Mouse (Mus musculus) liver, embryonic 15.5 days (tissue): Measurements from ENCODE around the gene 4931428F04Rik. TPM values are rescaled to one million over a fixed set of nuclear protein-coding genes. Genes with fewer than 3 reads are reported as not detected.
A peak's percentile ranks its signal among the peaks of the same experiment; 100 is the strongest.

Source experiments
- ATAC-seq: fragments of 200-750 bp; cut with Nextera tagmentation; 2 replicates; pipeline ENCODE4 v1.8.0; 2017; ENCODE audit warnings: moderate number of reproducible peaks, mild to moderate bottlenecking, moderate library complexity; ENCODE audit not compliant: insufficient read depth
- H3K27ac ChIP-seq: fragments of 300-500 bp; sonication (generic); replicated peaks from 2 replicates; pipeline ENCODE4 v1.5.1; 2015; ENCODE audit warnings: mild to moderate bottlenecking, inconsistent platforms
- H3K27me3 ChIP-seq: fragments of 300-500 bp; sonication (generic); 2 replicates; pipeline ENCODE4 v1.6.1; 2015; ENCODE audit warnings: mild to moderate bottlenecking, inconsistent platforms
- H3K36me3 ChIP-seq: fragments of 300-500 bp; sonication (generic); replicated peaks from 2 replicates; pipeline ENCODE4 v1.6.1; 2015; ENCODE audit warnings: moderate library complexity, mild to moderate bottlenecking, inconsistent platforms
- H3K4me1 ChIP-seq: fragments of 300-500 bp; sonication (generic); replicated peaks from 2 replicates; pipeline ENCODE4 v1.6.1; 2015; ENCODE audit warnings: inconsistent platforms
- H3K4me2 ChIP-seq: fragments of 300-500 bp; sonication (generic); 2 replicates; pipeline ENCODE4 v1.6.1; 2015; ENCODE audit warnings: moderate library complexity, mild to moderate bottlenecking, inconsistent platforms
- H3K4me3 ChIP-seq: fragments of 300-500 bp; sonication (generic); replicated peaks from 2 replicates; pipeline ENCODE4 v1.5.1; 2015; ENCODE audit warnings: mild to moderate bottlenecking, inconsistent platforms
- H3K9ac ChIP-seq: fragments of 300-500 bp; sonication (generic); 2 replicates; pipeline ENCODE4 v1.6.1; 2015; ENCODE audit warnings: moderate library complexity, mild to moderate bottlenecking, inconsistent platforms
- H3K9me3 ChIP-seq: fragments of 300-500 bp; sonication (generic); replicated peaks from 2 replicates; pipeline ENCODE4 v1.6.1; 2016; ENCODE audit warnings: inconsistent platforms
- WGBS: fragments of 180-500 bp; shearing (Covaris S2); methylation state at CpG from one replicate; pipeline ENCODE4 v1.1.7; 2015; ENCODE audit warnings: mixed read lengths; ENCODE audit not compliant: insufficient replicate concordance; 5-methylcytosine and 5-hydroxymethylcytosine counted together
- polyA plus RNA-seq: library from polyadenylated mRNA; unstranded; fragments of >200 nt; fragmentation: Nextera tagmentation; extraction: Ambion mirVana; gene quantifications from 2 replicates; pipeline ENCODE4 v1.2.1, GENCODE M21; 2015

The 4931428F04Rik gene
- polyA plus RNA-seq, 1 experiment from 2014 or later = 0.59 TPM

DNA sequence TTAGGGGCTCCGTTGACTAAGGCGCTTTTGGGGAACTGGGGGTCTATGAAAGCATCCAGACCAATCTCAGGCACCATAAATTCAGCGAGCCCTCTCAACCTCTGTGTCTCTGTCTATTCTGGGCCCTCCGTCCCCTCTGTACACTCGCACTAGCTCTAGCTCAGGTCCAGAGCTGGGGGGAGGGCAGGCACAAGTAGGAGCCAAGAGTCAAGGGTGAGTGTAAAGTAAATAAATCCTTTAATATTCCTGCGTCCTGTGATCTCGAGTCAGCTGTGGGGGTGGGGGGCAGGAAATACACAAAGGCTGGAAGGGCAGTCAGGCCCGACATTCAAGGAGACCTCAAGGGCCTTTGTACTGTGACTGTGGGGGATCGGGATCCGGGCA, 20.6 kb downstream of the 4931428F04Rik start:
- no peak for ATAC-seq
- Histone ChIP-seq H3K27me3 (peaks cover 97% of the 10 kb centered on the region), H3K4me1 (peaks cover 47% of the 10 kb centered on the region), H3K4me3 (peak overlapping the region; percentile 38), H3K9ac (no peak overlapping the region), H3K9me3 (no peaks in the 10 kb centered on the region), H3K27ac (no peak overlapping the region), H3K4me2 (peak overlapping the region; percentile 64), H3K36me3 (no peaks in the 10 kb centered on the region)
- 8% methylated on average over 10 of the region's 10 CpGs for WGBS

DNA sequence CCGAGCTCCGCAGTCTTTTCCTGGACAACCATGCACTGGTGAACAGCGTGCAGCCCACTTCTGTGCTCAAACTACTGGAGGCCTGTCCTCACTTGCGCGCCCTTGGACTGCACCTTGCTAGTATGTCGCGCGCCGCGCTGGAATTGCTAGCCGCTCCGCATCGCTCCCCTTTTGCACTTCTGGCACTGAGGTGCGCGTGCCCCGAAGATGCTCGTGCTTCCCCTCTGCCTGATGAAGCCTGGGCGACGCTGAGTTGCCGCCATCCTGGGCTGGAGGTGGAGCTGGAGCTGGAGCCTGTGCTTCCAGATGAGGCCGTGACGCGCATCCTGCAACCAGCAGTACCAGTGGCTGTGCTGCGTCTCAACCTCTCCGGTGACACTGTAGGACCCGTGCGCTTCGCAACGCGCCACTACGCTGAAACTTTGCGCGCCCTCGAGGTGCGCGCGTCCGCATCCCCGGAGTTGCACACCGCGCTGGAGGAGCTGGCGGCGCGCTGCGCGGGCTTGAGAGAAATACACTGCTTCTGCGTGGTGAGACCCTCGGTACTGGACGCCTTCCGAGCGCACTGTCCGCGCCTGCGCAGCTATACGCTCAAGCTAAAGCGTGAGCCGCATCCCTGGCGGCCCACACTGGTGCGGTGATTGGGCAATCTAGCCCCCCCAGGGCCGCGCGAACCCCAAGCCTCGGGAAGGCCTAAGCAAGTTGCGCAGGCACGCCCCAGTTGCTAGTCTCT, 21.2 kb downstream of the 4931428F04Rik start:
- Histone ChIP-seq H3K27ac (no peak overlapping the region), H3K36me3 (no peaks in the 10 kb centered on the region), H3K9ac (no peak overlapping the region), H3K4me2 (peak overlapping the region; percentile 64), H3K9me3 (no peaks in the 10 kb centered on the region), H3K27me3 (peaks cover 97% of the 10 kb centered on the region), H3K4me1 (peaks cover 53% of the 10 kb centered on the region), H3K4me3 (peak overlapping the region; percentile 38)
- ATAC-seq = no peak
- 5% methylated on average over 65 of the region's 65 CpGs for WGBS

DNA sequence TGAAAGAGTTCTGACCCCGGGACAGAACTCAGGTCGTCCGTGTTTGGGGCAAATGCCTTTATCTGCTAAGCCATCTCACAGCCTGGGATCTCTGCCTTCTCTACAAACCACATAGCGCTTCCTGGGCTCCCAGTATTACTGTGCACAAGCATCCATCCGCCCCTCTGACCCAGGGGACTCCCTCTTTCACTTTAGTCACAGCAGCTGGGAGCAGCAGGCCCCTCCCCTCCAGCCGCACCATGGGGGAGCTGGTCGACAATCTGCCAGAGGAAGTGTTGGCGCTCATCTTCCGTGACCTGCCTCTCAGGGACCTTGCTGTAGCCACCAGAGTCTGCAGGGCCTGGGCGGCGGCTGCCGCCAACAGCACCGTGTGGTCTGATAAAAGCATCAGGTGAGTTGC, 22.9 kb downstream of the 4931428F04Rik start:
- no peak for ATAC-seq
- Histone ChIP-seq H3K4me3 (no peak overlapping the region), H3K4me1 (peaks cover 62% of the 10 kb centered on the region), H3K9ac (no peak overlapping the region), H3K36me3 (no peaks in the 10 kb centered on the region), H3K27ac (no peak overlapping the region), H3K4me2 (no peak overlapping the region), H3K27me3 (peaks cover 94% of the 10 kb centered on the region), H3K9me3 (no peaks in the 10 kb centered on the region)
- WGBS = 26% methylated on average over 13 of the region's 13 CpGs

DNA sequence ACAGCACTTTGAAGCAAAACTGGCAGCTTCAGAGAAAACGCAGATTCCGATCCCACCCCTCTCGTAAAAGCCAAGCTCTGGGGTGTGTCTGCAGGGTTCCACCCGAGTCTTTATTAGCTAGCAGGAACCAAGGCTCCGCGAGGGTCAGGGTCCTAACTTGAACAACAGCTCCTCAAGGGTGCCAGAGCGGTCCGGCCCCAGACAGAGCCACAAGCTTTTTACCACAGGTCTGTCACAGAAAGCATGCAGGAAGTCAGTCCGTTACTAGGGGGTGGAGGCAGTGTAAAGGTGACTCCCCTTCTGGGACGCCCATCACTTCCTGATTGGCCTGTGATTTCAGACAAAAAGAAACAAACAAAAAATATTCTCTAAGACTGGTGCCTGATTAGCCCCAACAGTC, 24.5 kb downstream of the 4931428F04Rik start:
- H3K4me1 ChIP-seq = peaks cover 67% of the 10 kb centered on the region
- H3K36me3 ChIP-seq = no peaks in the 10 kb centered on the region
- H3K4me3 ChIP-seq = peak overlapping the region; percentile 74
- H3K9me3 ChIP-seq = no peaks in the 10 kb centered on the region
- peaks cover 93% of the 10 kb centered on the region for H3K27me3 ChIP-seq
- 8% methylated on average over 10 of the region's 10 CpGs for WGBS
- ATAC-seq = no peak
- peak overlapping the region; percentile 97 for H3K4me2 ChIP-seq
- no peak overlapping the region for H3K27ac ChIP-seq
- peak overlapping the region; percentile 80; the same call in 1 of the 2 replicates for H3K9ac ChIP-seq

DNA sequence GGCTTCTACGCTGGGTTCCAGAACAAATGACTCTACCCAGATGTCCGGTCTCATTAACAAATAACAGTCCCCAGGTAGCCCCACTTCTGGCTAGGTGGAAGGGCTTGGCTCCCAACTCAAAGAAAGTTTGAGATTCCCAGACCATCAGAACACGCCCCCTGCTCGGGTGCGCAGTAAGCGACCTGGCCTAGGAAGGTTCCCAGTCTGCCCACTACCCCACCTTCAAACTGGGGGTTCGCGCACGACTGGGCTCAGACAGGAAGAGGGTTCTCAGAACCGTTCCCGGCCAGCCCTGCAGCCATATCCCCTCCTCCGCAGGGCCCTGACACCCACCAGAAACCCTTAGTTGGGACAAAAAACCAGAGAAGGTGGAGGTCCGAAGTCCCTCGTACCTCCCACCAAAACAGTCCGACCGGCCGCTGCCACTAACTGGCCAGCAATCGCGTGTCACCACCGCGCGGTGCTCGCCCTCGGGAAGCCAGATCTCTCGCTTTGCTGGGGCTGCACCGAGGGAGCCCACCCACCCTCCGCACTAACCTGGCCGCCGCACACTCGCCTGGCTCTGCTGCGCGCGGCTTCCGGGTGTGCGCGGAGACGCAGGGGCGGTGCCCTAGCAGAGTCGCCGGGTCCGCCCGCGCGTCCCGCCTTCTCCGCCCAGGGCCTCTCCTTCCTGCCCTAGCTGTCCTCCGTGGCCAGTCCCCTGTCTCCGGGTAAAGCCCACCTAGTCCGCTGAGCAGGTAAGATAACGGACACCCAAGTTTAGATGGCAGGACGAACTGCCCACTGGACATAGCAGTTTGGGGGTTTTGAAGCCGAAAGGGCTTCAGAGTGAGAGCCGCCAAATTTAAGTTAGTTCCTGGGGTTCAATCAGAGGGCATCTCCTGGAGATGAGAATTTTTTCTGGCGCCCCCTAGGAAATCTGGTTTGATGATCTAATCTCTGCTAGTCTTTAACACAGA, 25.4 kb downstream of the 4931428F04Rik start, which contains the start of the genes Tradd and Fbxl8:
Tradd (minus strand) TSS at position 586 of the 959 bp plus-strand sequence.
Fbxl8 (plus strand) TSS at position 625 of the 959 bp plus-strand sequence.
- peak; percentile 81 for ATAC-seq
- peaks cover 93% of the 10 kb centered on the region for H3K27me3 ChIP-seq
- H3K4me1 ChIP-seq = peaks cover 67% of the 10 kb centered on the region
- H3K9me3 ChIP-seq = no peaks in the 10 kb centered on the region
- H3K9ac ChIP-seq = peak within 1 kb of the TSS; percentile 80
- H3K36me3 ChIP-seq = no peaks in the 10 kb centered on the region
- peak within 1 kb of the TSS; percentile 97 for H3K4me2 ChIP-seq
- 1% methylated on average over 54 of the region's 54 CpGs for WGBS
- H3K4me3 ChIP-seq = peak within 1 kb of the TSS; percentile 74
- peak within 1 kb of the TSS; percentile 31; the same call in 1 of the 2 replicates for H3K27ac ChIP-seq

DNA sequence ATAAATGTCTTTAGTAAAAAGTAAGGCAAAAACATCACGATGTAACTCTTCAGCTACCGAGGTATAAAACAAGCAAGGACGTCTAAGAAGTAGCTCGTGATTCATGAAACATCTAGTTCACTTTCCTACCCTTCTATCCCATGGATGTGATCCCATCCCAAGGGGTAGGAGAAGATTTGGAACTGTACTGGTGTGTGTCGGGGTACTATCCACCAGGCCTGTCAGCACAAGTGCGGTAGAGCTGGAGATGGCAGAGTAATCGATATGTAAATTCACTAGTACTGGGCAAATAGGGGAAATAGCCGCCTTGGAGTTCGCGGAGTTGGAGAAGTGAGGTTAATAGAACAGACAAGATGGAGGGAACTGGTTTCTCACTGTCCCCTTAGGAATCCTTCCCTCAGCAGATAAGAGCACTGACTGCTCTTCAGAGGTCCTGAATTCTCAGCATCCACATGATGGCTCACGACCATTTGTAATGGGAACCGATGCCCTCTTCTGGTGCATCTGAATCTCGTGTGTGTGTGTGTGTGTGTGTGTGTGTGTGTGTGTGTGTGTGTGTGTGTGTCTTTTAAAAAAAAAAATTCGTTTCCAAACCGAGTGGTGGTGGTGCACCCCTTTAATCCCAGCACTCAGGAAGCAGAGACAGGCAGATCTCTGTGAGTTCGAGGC, 26.3 kb downstream of the 4931428F04Rik start:
- no peaks in the 10 kb centered on the region for H3K36me3 ChIP-seq
- WGBS = 40% methylated on average over 16 of the region's 16 CpGs
- ATAC-seq = no peak

DNA sequence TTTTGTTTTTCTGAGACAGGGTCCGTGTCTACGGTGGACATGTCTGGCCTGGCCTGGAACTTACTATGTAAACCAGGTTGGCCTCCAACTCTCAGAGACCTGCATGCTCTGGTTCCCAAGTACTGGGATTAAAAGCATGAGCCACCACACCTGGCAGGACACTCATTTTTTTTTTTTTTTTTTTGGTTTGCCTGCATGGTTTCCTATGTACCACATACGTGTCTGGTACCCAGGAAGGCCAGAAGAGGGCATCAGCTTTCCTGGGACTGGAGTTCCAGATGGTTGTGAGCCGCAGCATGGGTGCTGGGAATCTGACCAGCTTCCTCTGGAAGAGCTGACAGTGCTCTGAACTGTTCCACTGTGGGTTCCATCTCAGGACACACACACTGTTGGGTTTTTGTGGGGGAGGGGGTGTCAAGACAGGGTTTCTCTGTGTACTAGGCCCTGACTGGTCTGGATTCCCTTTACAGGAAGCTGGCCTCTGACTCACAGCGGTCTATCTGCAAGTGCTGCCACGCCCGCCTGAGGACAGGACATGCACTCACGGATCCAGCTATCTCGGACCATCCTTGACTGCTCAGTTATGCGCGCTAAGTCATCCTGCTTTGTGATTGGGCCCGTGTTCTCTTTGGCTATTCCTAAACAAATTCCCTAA, 28.2 kb downstream of the 4931428F04Rik start:
- no peak for ATAC-seq
- H3K9ac ChIP-seq = no peak overlapping the region
- H3K4me1 ChIP-seq = peaks cover 63% of the 10 kb centered on the region
- H3K27ac ChIP-seq = no peak overlapping the region
- H3K36me3 ChIP-seq = no peaks in the 10 kb centered on the region
- no peaks in the 10 kb centered on the region for H3K9me3 ChIP-seq
- H3K4me2 ChIP-seq = no peak overlapping the region
- peaks cover 91% of the 10 kb centered on the region for H3K27me3 ChIP-seq
- 57% methylated on average over 12 of the region's 12 CpGs for WGBS
- no peak overlapping the region for H3K4me3 ChIP-seq

More for the DNA sequence above, 26.3 kb downstream of the 4931428F04Rik start:
- Histone ChIP-seq H3K27me3 (peaks cover 93% of the 10 kb centered on the region), H3K9me3 (no peaks in the 10 kb centered on the region), H3K4me2 (peak overlapping the region; percentile 97), H3K4me1 (peaks cover 66% of the 10 kb centered on the region), H3K9ac (peak overlapping the region; percentile 80; the same call in 1 of the 2 replicates), H3K27ac (no peak overlapping the region), H3K4me3 (peak overlapping the region; percentile 74)

DNA sequence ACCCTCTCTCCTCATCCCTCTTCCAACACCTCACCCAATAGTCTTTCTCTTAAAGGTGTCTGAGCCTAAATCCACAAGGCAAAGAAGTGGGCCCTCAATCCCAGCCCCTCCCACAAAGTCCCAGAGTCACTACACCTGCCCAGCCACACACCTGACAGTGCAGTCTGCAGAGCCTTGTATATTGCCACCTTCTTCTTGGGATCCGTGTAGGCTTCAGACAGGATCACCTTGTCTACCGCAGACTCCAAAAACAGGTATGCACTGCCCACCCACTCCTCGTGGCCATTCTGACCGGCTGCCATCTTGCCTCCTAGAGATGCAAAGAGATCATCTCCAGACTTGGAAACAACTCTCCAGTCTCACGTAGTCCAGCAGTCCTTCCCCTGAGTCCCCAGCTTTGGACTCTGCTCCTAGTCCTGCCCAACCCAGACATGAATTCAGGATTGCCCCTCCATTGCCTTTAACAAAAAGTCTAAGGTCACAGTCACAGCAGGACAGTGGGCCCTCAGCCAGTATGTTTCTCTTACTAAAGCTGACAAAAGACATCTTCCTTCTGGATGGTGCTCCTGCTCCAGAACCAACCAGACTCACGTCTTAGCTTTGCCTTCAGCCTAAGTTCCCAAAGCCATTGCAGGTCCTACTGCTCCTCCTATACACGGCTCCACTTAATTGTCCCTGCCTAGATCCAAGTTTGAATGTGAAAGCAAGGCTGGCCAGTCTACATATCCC, 29.1 kb downstream of the 4931428F04Rik start:
- Histone ChIP-seq H3K36me3 (no peaks in the 10 kb centered on the region), H3K9me3 (no peaks in the 10 kb centered on the region), H3K9ac (no peak overlapping the region), H3K27ac (no peak overlapping the region), H3K4me2 (0 out of 2 replicates have a peak overlapping the region, but pooled peaks have one; percentile 78), H3K4me1 (peaks cover 71% of the 10 kb centered on the region), H3K4me3 (no peak overlapping the region), H3K27me3 (peaks cover 90% of the 10 kb centered on the region)
- ATAC-seq = no peak
- 69% methylated on average over 7 of the region's 7 CpGs for WGBS

DNA sequence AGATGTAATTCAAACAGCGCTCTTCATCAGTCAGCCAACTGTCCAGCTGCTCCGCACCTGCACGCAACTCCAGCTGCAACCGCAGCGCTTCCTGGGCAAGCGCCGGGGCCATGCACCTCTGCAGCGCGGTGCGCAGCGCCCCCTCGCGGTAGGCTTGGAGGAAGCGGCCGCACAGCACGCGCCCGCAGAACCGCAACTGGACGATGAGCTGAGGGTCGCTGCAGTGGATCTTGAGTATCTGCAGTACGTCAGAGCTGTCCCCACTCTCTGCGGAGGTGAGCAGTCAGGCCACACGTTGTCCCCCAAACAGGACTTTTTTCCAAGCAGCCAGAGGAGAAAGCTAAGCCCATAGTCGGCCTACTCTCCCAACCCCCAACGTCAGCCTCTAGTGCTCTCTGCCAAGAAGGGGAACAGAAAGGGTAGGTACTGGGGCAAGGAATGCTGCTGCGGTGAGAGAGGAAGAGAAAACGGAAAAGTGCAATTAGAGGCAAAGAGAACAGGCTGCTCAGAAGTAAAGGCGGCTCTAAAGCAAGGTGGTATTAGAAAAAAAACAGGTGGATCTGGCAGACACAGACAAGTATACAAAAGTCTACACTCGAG, 29.8 kb downstream of the 4931428F04Rik start:
- Histone ChIP-seq H3K36me3 (no peaks in the 10 kb centered on the region), H3K9ac (no peak overlapping the region; the same call in 1 of the 2 replicates), H3K4me1 (peaks cover 71% of the 10 kb centered on the region), H3K4me2 (peak overlapping the region; percentile 78), H3K4me3 (peak overlapping the region; percentile 42), H3K27ac (no peak overlapping the region), H3K9me3 (no peaks in the 10 kb centered on the region), H3K27me3 (peaks cover 89% of the 10 kb centered on the region)
- ATAC-seq = no peak
- 2% methylated on average over 30 of the region's 30 CpGs for WGBS
